Mouse (Mus musculus) telencephalon, adult 2 months (tissue): ENCODE results near the gene Olfr56.
"Not testable (repeated sequence)": the region's sequence is repeated elsewhere in the genome, so short reads cannot be mapped to it uniquely, and the experiment has no call there.

Experiments used
- DNase-seq: peaks from one replicate; pipeline ENCODE4 v3.0.0-alpha.2; 2011; ENCODE audit warnings: low read depth, low spot score

Olfr56 gene

GRCm38 (mm10) chr11:49168839-49169611 is 190.3 kb downstream of the Olfr56 start:
- DNase-seq, result no peak

- no peak for DNase-seq
Observed at GRCm38 (mm10) chr11:49170576-49170975, 191.9 kb downstream of the Olfr56 start.

- no peak for DNase-seq
Observed at GRCm38 (mm10) chr11:49175345-49175744, 196.7 kb downstream of the Olfr56 start.

- not testable (repeated sequence) for DNase-seq
Observed at GRCm38 (mm10) chr11:49176047-49176779, 197.5 kb downstream of the Olfr56 start.

- no peak for DNase-seq
Observed at GRCm38 (mm10) chr11:49183172-49183571, 204.5 kb downstream of the Olfr56 start.
